Mouse (Mus musculus): ENCODE results near the gene Sun2. TPM values are rescaled to one million over a fixed set of nuclear protein-coding genes. Genes with fewer than 3 reads are reported as not detected.

The Sun2 gene
- polyA plus RNA-seq, 1 experiment: 56.7 TPM

GRCm38 (mm10) chr15:79768302-79768701, 26.0 kb upstream of the Sun2 start:
- H3K4me3 ChIP-seq (ENCODE audit: insufficient read depth, poor library complexity, severe bottlenecking): no peak overlapping the region
- H3K27me3 ChIP-seq (ENCODE audit: control insufficient read depth, insufficient read depth, insufficient read length): no peaks in the 10 kb centered on the region
- H3ac ChIP-seq (ENCODE audit: control insufficient read depth, insufficient read length, low read depth): no peak overlapping the region
- H3K79me2 ChIP-seq (ENCODE audit: control insufficient read depth, insufficient read depth): peaks cover 40% of the 10 kb centered on the region
- peaks cover 2% of the 10 kb centered on the region for H3K79me3 ChIP-seq (ENCODE audit: low read depth)
- no peaks in the 10 kb centered on the region for H3K36me3 ChIP-seq (ENCODE audit: control insufficient read depth, insufficient read depth)
- TF ChIP-seq USF1 (IDR thresholded peaks at IDR 0.05; ENCODE audit: low read depth): no peak
- no peak for TF ChIP-seq CTCF (IDR thresholded peaks at IDR 0.05; ENCODE audit: control insufficient read depth, insufficient read depth, insufficient read length)
- no peak for TF ChIP-seq FOSL1 (IDR thresholded peaks at IDR 0.05; ENCODE audit: insufficient read depth, low read length, poor library complexity, severe bottlenecking)
- no peak for TF ChIP-seq MYOD1 (IDR thresholded peaks at IDR 0.05; ENCODE audit: control insufficient read depth, insufficient read length, low read depth)
- TF ChIP-seq MYOG (IDR thresholded peaks at IDR 0.05; ENCODE audit: control insufficient read depth, extremely low read depth, insufficient read length): no peak
- TF ChIP-seq CEBPB (IDR thresholded peaks at IDR 0.05; ENCODE audit: low read depth): no peak
- TF ChIP-seq MAX (IDR thresholded peaks at IDR 0.05): no peak

DNA sequence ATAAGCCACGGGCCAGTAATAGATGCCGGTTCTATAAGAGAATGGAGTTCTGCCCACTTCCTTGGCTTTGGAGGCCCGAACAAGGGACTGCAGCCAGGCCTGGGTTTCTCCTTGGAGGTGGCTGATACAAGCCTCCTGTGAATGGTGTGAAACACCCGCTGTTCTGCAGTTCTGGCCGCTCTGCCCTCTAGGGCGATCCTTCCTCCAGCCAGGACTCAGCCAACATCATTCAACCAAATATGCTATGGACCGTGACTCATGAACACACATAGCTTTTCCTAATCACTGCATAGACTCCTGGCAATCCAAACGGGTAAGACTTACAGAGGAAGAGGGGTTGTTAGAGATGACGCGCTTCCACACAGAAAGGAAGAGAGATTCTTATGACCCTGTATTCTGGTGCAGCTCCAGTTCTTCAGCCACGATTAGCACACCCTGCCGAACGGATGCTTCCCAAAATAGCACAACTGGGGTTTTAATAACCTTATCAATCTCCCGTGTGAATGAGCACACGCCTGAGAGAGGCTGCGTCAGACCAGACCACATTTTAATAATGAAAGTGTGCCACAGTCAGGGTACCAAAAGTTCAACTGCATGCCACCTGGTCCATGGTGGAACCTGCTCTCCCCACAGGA, 25.1 kb upstream of the Sun2 start:
- peaks cover 2% of the 10 kb centered on the region for H3K79me3 ChIP-seq (ENCODE audit: low read depth)
- no peak overlapping the region for H3K4me3 ChIP-seq (ENCODE audit: insufficient read depth, poor library complexity, severe bottlenecking)
- no peak for TF ChIP-seq MAX (IDR thresholded peaks at IDR 0.05)
- no peak for TF ChIP-seq CTCF (IDR thresholded peaks at IDR 0.05; ENCODE audit: control insufficient read depth, insufficient read depth, insufficient read length)
- no peak for TF ChIP-seq FOSL1 (IDR thresholded peaks at IDR 0.05; ENCODE audit: insufficient read depth, low read length, poor library complexity, severe bottlenecking)
- no peak for TF ChIP-seq CEBPB (IDR thresholded peaks at IDR 0.05; ENCODE audit: low read depth)
- TF ChIP-seq USF1 (IDR thresholded peaks at IDR 0.05; ENCODE audit: low read depth): no peak
- TF ChIP-seq MYOD1 (IDR thresholded peaks at IDR 0.05; ENCODE audit: control insufficient read depth, insufficient read length, low read depth): no peak
- TF ChIP-seq MYOG (IDR thresholded peaks at IDR 0.05; ENCODE audit: control insufficient read depth, extremely low read depth, insufficient read length): no peak

GRCm38 (mm10) chr15:79766586-79767071, 24.3 kb upstream of the Sun2 start:
- Histone ChIP-seq H3K36me3 (ENCODE audit: control insufficient read depth, insufficient read depth) (peaks cover 8% of the 10 kb centered on the region), H3K27me3 (ENCODE audit: control insufficient read depth, insufficient read depth, insufficient read length) (no peaks in the 10 kb centered on the region), H3K4me3 (ENCODE audit: insufficient read depth, poor library complexity, severe bottlenecking) (no peak overlapping the region), H3ac (ENCODE audit: control insufficient read depth, insufficient read length, low read depth) (no peak overlapping the region), H3K79me3 (ENCODE audit: low read depth) (peaks cover 2% of the 10 kb centered on the region), H3K79me2 (ENCODE audit: control insufficient read depth, insufficient read depth) (peaks cover 27% of the 10 kb centered on the region)
- TF ChIP-seq CEBPB (IDR thresholded peaks at IDR 0.05; ENCODE audit: low read depth): no peak

More for the DNA sequence above, 25.1 kb upstream of the Sun2 start:
- no peak overlapping the region for H3ac ChIP-seq (ENCODE audit: control insufficient read depth, insufficient read length, low read depth)
- peaks cover 32% of the 10 kb centered on the region for H3K79me2 ChIP-seq (ENCODE audit: control insufficient read depth, insufficient read depth)
- H3K36me3 ChIP-seq (ENCODE audit: control insufficient read depth, insufficient read depth): peaks cover 6% of the 10 kb centered on the region
- no peaks in the 10 kb centered on the region for H3K27me3 ChIP-seq (ENCODE audit: control insufficient read depth, insufficient read depth, insufficient read length)

DNA sequence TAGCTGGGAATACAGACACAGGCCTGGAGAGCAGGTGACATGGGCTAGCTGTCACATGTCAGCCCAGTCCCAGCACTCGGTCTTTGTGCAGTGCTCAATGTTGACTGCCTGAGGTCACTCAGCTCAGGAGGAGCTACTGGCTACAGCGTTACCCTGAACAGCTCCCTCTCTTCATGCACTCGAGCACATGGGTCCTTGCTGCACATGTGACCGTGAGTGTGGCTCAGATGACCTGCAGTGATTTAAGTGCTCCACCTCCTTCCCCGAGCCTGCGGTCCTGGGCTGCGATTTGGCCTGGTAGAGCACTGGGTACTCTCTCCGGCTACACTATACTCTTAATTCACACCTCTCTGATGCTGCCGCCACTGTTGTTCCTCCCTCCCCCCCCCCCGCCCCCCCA, 23.8 kb upstream of the Sun2 start:
- H3K79me2 ChIP-seq (ENCODE audit: control insufficient read depth, insufficient read depth): peaks cover 22% of the 10 kb centered on the region
- H3K27me3 ChIP-seq (ENCODE audit: control insufficient read depth, insufficient read depth, insufficient read length): no peaks in the 10 kb centered on the region
- no peak overlapping the region for H3ac ChIP-seq (ENCODE audit: control insufficient read depth, insufficient read length, low read depth)
- no peak overlapping the region for H3K4me3 ChIP-seq (ENCODE audit: insufficient read depth, poor library complexity, severe bottlenecking)
- peaks cover 8% of the 10 kb centered on the region for H3K36me3 ChIP-seq (ENCODE audit: control insufficient read depth, insufficient read depth)
- no peak for TF ChIP-seq CEBPB (IDR thresholded peaks at IDR 0.05; ENCODE audit: low read depth)
- TF ChIP-seq MAX (IDR thresholded peaks at IDR 0.05): no peak
- no peak for TF ChIP-seq MYOD1 (IDR thresholded peaks at IDR 0.05; ENCODE audit: control insufficient read depth, insufficient read length, low read depth)
- no peak for TF ChIP-seq USF1 (IDR thresholded peaks at IDR 0.05; ENCODE audit: low read depth)
- TF ChIP-seq CTCF (IDR thresholded peaks at IDR 0.05; ENCODE audit: control insufficient read depth, insufficient read depth, insufficient read length): no peak
- TF ChIP-seq FOSL1 (IDR thresholded peaks at IDR 0.05; ENCODE audit: insufficient read depth, low read length, poor library complexity, severe bottlenecking): no peak
- no peak for TF ChIP-seq MYOG (IDR thresholded peaks at IDR 0.05; ENCODE audit: control insufficient read depth, extremely low read depth, insufficient read length)
- H3K79me3 ChIP-seq (ENCODE audit: low read depth): no peaks in the 10 kb centered on the region

DNA sequence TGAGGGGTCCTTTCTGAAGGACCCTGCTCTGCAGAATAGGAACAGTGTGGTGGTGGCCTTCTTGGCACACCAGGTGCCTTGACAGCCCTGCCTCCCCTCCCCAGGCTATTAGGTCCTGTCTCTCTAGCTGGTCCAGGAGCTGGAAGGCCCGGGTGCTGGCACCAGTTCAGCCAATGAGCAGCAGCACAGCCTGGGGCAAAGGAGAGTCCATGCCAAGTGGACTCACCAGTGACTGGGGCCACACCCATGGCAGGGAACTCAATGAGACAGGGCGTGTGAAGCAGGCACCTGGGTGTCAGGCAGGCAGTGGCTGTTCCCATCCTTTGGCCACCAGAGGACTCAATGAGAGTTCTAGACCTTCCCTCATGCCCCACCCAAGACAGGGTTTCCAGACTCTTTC, 23.0 kb upstream of the Sun2 start:
- TF ChIP-seq CEBPB (IDR thresholded peaks at IDR 0.05; ENCODE audit: low read depth) (no peak), CTCF (IDR thresholded peaks at IDR 0.05; ENCODE audit: control insufficient read depth, insufficient read depth, insufficient read length) (no peak), MYOG (IDR thresholded peaks at IDR 0.05; ENCODE audit: control insufficient read depth, extremely low read depth, insufficient read length) (no peak), USF1 (IDR thresholded peaks at IDR 0.05; ENCODE audit: low read depth) (no peak), MAX (IDR thresholded peaks at IDR 0.05) (no peak), FOSL1 (IDR thresholded peaks at IDR 0.05; ENCODE audit: insufficient read depth, low read length, poor library complexity, severe bottlenecking) (no peak), MYOD1 (IDR thresholded peaks at IDR 0.05; ENCODE audit: control insufficient read depth, insufficient read length, low read depth) (no peak)
- H3K36me3 ChIP-seq (ENCODE audit: control insufficient read depth, insufficient read depth): peaks cover 8% of the 10 kb centered on the region
- H3K27me3 ChIP-seq (ENCODE audit: control insufficient read depth, insufficient read depth, insufficient read length): no peaks in the 10 kb centered on the region
- no peak overlapping the region for H3ac ChIP-seq (ENCODE audit: control insufficient read depth, insufficient read length, low read depth)
- no peaks in the 10 kb centered on the region for H3K79me3 ChIP-seq (ENCODE audit: low read depth)
- H3K79me2 ChIP-seq (ENCODE audit: control insufficient read depth, insufficient read depth): peaks cover 22% of the 10 kb centered on the region
- H3K4me3 ChIP-seq (ENCODE audit: insufficient read depth, poor library complexity, severe bottlenecking): no peak overlapping the region
